ENCODE assay signal across 15 mouse cellular contexts in the genomic region with DNA sequence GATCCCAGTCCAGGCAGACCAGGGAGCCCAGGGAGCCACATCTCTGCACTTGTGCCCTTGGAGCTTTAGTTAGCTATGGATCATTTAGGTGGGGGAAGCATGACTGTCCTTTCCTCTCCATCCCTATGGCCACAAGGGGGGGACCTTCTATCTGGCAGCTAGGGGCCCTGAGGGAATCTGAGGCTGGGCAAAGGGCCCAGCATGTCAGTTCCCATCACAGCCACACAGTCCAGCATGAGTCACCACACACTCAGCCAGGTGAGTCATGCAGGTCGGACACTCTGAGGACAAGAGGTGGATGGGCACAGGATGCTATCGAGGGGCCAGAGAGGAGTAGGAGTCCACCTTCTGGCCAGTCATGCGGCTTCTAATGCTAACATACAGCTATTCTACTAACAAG. TPM values are rescaled to one million over a fixed set of nuclear protein-coding genes. Genes with fewer than 3 reads are reported as not detected.
DNase-seq lines count a peak whose midpoint lies in the region; ATAC-seq lines count a peak whose summit lies in the region.
"Had no signal": no experiment of that assay in that cellular context is flagged by ENCODE, and none has a peak within 500 bp of the region (broad histone marks: within the 10 kb centered on the region; RNA-seq: fewer than 3 reads in every experiment).

No protein-coding gene starts in this region.

- intact Hi-C loops in left cerebral cortex, postnatal 10 days (cut with DNase I): no loop called here

- peak; percentile 56 to 61 for DNase-seq in heart, adult 18-20 months
- DNase-seq in 3T3-L1 (ENCODE audit: low read depth, low spot score): peak; percentile 97
- peak; percentile 55 for DNase-seq in adipocyte (ENCODE audit: low spot score)
- peak; percentile 67 to 82 for DNase-seq in cerebellum, postnatal 25 days
- no peak for DNase-seq in right cerebral cortex, postnatal 4 days
- no peak for DNase-seq in left cerebral cortex, adult 18-20 months (ENCODE audit: low spot score in 2 of 2)
- no peak for DNase-seq in left cerebral cortex, postnatal 10 days (ENCODE audit: extremely low spot score in 1 of 2, low spot score in 2 of 2)
- DNase-seq: liver, embryonic 13.5 days; retina, postnatal 1 day had no signal

- H3K9ac ChIP-seq in heart, embryonic 11.5 days (ENCODE audit: low read depth, low read length): no peak overlapping the region
- H3K9ac ChIP-seq: hindbrain, embryonic 15.5 days; liver, embryonic 13.5 days had no signal

- peaks cover 8% of the 10 kb centered on the region for H3K4me1 ChIP-seq in heart, embryonic 11.5 days (ENCODE audit: control insufficient read depth, insufficient read depth, low read length)

- no peak overlapping the region for H3K4me3 ChIP-seq in heart, embryonic 11.5 days (ENCODE audit: low read depth, low read length)
- H3K4me3 ChIP-seq: hindbrain, embryonic 15.5 days; liver, embryonic 13.5 days had no signal

- no peak overlapping the region for H3K27ac ChIP-seq in heart, embryonic 11.5 days (ENCODE audit: low read depth, low read length)
- H3K27ac ChIP-seq: hindbrain, embryonic 15.5 days; liver, embryonic 13.5 days had no signal

- no peak for ATAC-seq in heart, embryonic 11.5 days (replicated peaks; ENCODE audit: insufficient number of reproducible peaks, low FRiP score, low TSS enrichment)
- ATAC-seq: forebrain, embryonic 14.5 days had no signal

- no peak overlapping the region for H3K4me2 ChIP-seq in heart, embryonic 11.5 days
- H3K4me2 ChIP-seq: hindbrain, embryonic 15.5 days; liver, embryonic 13.5 days had no signal

- WGBS in heart, embryonic 11.5 days (ENCODE audit: insufficient replicate concordance): 82% methylated on average over 3 of the region's 3 CpGs

- no peaks in the 10 kb centered on the region for H3K36me3 ChIP-seq in heart, embryonic 11.5 days (ENCODE audit: control insufficient read depth, insufficient read depth, low read length)

- no peaks in the 10 kb centered on the region for H3K27me3 ChIP-seq in heart, embryonic 11.5 days (ENCODE audit: control insufficient read depth, insufficient read depth, low read length)
- H3K27me3 ChIP-seq: hindbrain, embryonic 15.5 days; liver, embryonic 13.5 days had no signal

- no peaks in the 10 kb centered on the region for H3K9me3 ChIP-seq in heart, embryonic 11.5 days (replicated peaks; ENCODE audit: control insufficient read depth, low read length)
- H3K9me3 ChIP-seq: hindbrain, embryonic 15.5 days; liver, embryonic 13.5 days had no signal

RNA-seq across cellular contexts. Expression of a gene that starts 2.3 kb away (rescaled TPM):
- total RNA-seq in heart, adult 18-20 months (2021): 10 to 100 TPM; 43.4 to 49.2 TPM
- 78.1 and 82.1 TPM in 2 replicates for polyA plus RNA-seq in heart, embryonic 11.5 days (2014; fragmentation: Nextera tagmentation; extraction: Ambion mirVana)
- total RNA-seq in left cerebral cortex, adult 18-20 months (2021): 10 to 100 TPM; 46.9 to 51.8 TPM
- 10 to 100 TPM; 35.7 to 36.2 TPM for total RNA-seq in left cerebral cortex, postnatal 10 days (2021)

RNA-seq across cellular contexts. Expression of a gene that starts 13.1 kb away (rescaled TPM):
- total RNA-seq in heart, adult 18-20 months (2021): not detected
- polyA plus RNA-seq in heart, embryonic 11.5 days (2014; fragmentation: Nextera tagmentation; extraction: Ambion mirVana): 0.51 TPM in 1 of 2 replicates, not detected in the other
- total RNA-seq in left cerebral cortex, adult 18-20 months (2021): 1 to 10 TPM; 1.4 to 2.8 TPM
- total RNA-seq in left cerebral cortex, postnatal 10 days (2021): 1 to 10 TPM; 1.1 TPM
- total RNA-seq: ES-E14; layer of hippocampus, postnatal 14 days; midbrain, postnatal 0 days had no signal
- polyA plus RNA-seq: forebrain, embryonic 14.5 days; hindbrain, embryonic 15.5 days; liver, embryonic 13.5 days; midbrain, postnatal 0 days had no signal

RNA-seq across cellular contexts. Expression of a gene that starts 28.0 kb away (rescaled TPM):
- total RNA-seq in heart, adult 18-20 months (2021): 1 to 10 TPM in 1 of 2 experiments, under 1 TPM in 1; 0.10 to 1.8 TPM
- polyA plus RNA-seq in heart, embryonic 11.5 days (2014; fragmentation: Nextera tagmentation; extraction: Ambion mirVana): 0.76 and 1.2 TPM in 2 replicates
- 1 to 10 TPM; 3.0 to 4.4 TPM for total RNA-seq in left cerebral cortex, adult 18-20 months (2021)
- total RNA-seq in left cerebral cortex, postnatal 10 days (2021): 1 to 10 TPM; 1.6 to 3.9 TPM

RNA-seq across cellular contexts. Expression of a gene that starts 28.2 kb away (rescaled TPM):
- 10 to 100 TPM; 19.7 to 28.5 TPM for total RNA-seq in heart, adult 18-20 months (2021)
- polyA plus RNA-seq in heart, embryonic 11.5 days (2014; fragmentation: Nextera tagmentation; extraction: Ambion mirVana): 48.2 and 50.8 TPM in 2 replicates
- 10 to 100 TPM; 50.5 to 53.6 TPM for total RNA-seq in left cerebral cortex, adult 18-20 months (2021)
- 10 to 100 TPM; 59.8 to 60.6 TPM for total RNA-seq in left cerebral cortex, postnatal 10 days (2021)

RNA-seq across cellular contexts. Expression of a gene that starts 35.2 kb away (rescaled TPM):
- total RNA-seq in heart, adult 18-20 months (2021): 100 to 1,000 TPM; 344 to 355 TPM
- polyA plus RNA-seq in heart, embryonic 11.5 days (2014; fragmentation: Nextera tagmentation; extraction: Ambion mirVana): 13.9 and 16.7 TPM in 2 replicates
- 1 to 10 TPM; 1.7 to 1.9 TPM for total RNA-seq in left cerebral cortex, adult 18-20 months (2021)
- under 1 TPM; 0.86 to 0.97 TPM for total RNA-seq in left cerebral cortex, postnatal 10 days (2021)
- total RNA-seq: layer of hippocampus, postnatal 14 days had no signal
- polyA plus RNA-seq: forebrain, embryonic 14.5 days; hindbrain, embryonic 15.5 days; midbrain, postnatal 0 days had no signal

Comparison
In these comparisons a context has a peak if more than half of its experiments do, and no peak if none do; other contexts are left out.
1. DNase-seq: peak in heart, adult 18-20 months (2 of 2), 3T3-L1 (single experiment), adipocyte (single experiment) and cerebellum, postnatal 25 days (2 of 2); none in right cerebral cortex, postnatal 4 days (single experiment), left cerebral cortex, adult 18-20 months (0 of 2) and left cerebral cortex, postnatal 10 days (0 of 2).